Comparison of ENCODE assay signal across 8 mouse cellular contexts in the genomic region with DNA sequence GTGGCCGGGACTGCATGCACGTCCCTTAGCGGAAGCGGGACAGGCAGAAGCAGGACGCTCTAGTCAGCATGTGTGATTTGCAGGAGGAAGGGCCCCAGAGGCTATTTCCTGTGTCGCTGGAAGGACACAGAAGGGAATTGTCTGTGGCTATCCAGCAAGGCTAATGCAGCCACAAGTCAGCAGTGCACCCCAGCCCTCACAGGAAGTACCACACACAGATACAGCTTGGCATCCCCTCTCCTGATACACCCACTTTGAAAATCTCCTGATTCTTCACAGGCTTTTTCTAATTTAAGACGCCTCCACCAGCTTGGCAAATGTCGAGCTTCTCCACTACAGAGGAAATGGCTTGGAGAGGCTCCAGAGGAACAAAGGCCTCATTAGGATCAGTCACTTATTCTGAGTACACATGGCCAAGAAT.
DNase-seq lines count a peak whose midpoint lies in the region; ATAC-seq and TF ChIP-seq lines count a peak whose summit lies in the region.

No protein-coding gene starts in this region.

- peak overlapping the region; percentile 17; the same call in 1 of the 2 replicates for H3K4me2 ChIP-seq in heart, embryonic 14.5 days (ENCODE audit: low read length)
- no peak overlapping the region for H3K4me2 ChIP-seq in kidney, embryonic 14.5 days (replicated peaks; ENCODE audit: low read depth, low read length)
- H3K4me2 ChIP-seq in limb, embryonic 11.5 days (ENCODE audit: low read depth, severe bottlenecking): no peak overlapping the region
- H3K4me2 ChIP-seq in stomach, embryonic 14.5 days (replicated peaks; ENCODE audit: low read depth, low read length): no peak overlapping the region

- H3K9me3 ChIP-seq in forebrain, embryonic 10.5 days: no peaks in the 10 kb centered on the region
- no peaks in the 10 kb centered on the region for H3K9me3 ChIP-seq in heart, embryonic 14.5 days (ENCODE audit: control insufficient read depth, low read length)
- no peaks in the 10 kb centered on the region for H3K9me3 ChIP-seq in kidney, embryonic 14.5 days (ENCODE audit: control insufficient read depth, low read length)
- H3K9me3 ChIP-seq in limb, embryonic 11.5 days (ENCODE audit: control insufficient read depth, low read length): no peaks in the 10 kb centered on the region
- H3K9me3 ChIP-seq in stomach, embryonic 14.5 days (ENCODE audit: control insufficient read depth, low read depth, low read length): no peaks in the 10 kb centered on the region

- TF ChIP-seq CTCF in spleen, adult 2 months (IDR thresholded peaks at IDR 0.05; ENCODE audit: extremely low read depth, insufficient read depth, insufficient read length, insufficient replicate concordance): no peak

- H3K27me3 ChIP-seq in spleen, adult 2 months (ENCODE audit: control insufficient read depth, insufficient read depth, low read length): no peaks in the 10 kb centered on the region
- no peaks in the 10 kb centered on the region for H3K27me3 ChIP-seq in forebrain, embryonic 10.5 days (ENCODE audit: poor library complexity, severe bottlenecking)
- no peaks in the 10 kb centered on the region for H3K27me3 ChIP-seq in heart, embryonic 14.5 days (ENCODE audit: control insufficient read depth, insufficient read depth, low read length)
- H3K27me3 ChIP-seq in kidney, embryonic 14.5 days (ENCODE audit: control insufficient read depth, insufficient read depth, low read length): no peaks in the 10 kb centered on the region
- H3K27me3 ChIP-seq in limb, embryonic 11.5 days (ENCODE audit: control insufficient read depth, insufficient read depth, low read length): no peaks in the 10 kb centered on the region
- H3K27me3 ChIP-seq in stomach, embryonic 14.5 days (ENCODE audit: control insufficient read depth, insufficient read depth, low read length): no peaks in the 10 kb centered on the region

- ATAC-seq in heart, embryonic 14.5 days (ENCODE audit: insufficient number of reproducible peaks, insufficient read depth, low FRiP score, low read depth): peak; percentile 67
- peak; percentile 28; the same call in 1 of the 2 replicates for ATAC-seq in kidney, embryonic 14.5 days (ENCODE audit: low FRiP score, low TSS enrichment)
- ATAC-seq in limb, embryonic 11.5 days (ENCODE audit: insufficient number of reproducible peaks, low FRiP score, low TSS enrichment, low read depth): no peak
- peak; percentile 38; the same call in 1 of the 2 replicates for ATAC-seq in stomach, embryonic 14.5 days (ENCODE audit: insufficient number of reproducible peaks, insufficient read depth, low FRiP score, low read depth)

- no peak overlapping the region for H3K4me3 ChIP-seq in spleen, adult 2 months (ENCODE audit: extremely low read depth, insufficient read depth, insufficient read length)
- no peak overlapping the region for H3K4me3 ChIP-seq in forebrain, embryonic 10.5 days
- no peak overlapping the region for H3K4me3 ChIP-seq in heart, embryonic 14.5 days (ENCODE audit: control insufficient read depth in 1 of 2, insufficient read depth in 1 of 2, low read depth in 1 of 2, low read length in 2 of 2)
- H3K4me3 ChIP-seq in kidney, embryonic 14.5 days (ENCODE audit: low read length): no peak overlapping the region
- no peak overlapping the region for H3K4me3 ChIP-seq in limb, embryonic 11.5 days (ENCODE audit: low read depth, low read length)
- no peak overlapping the region for H3K4me3 ChIP-seq in stomach, embryonic 14.5 days (ENCODE audit: low read depth, low read length)

- TF ChIP-seq POLR2A in spleen, adult 2 months (IDR thresholded peaks at IDR 0.05; ENCODE audit: low read depth, low read length): no peak

- H3K27ac ChIP-seq in spleen, adult 2 months (ENCODE audit: insufficient read depth, low read length): peak overlapping the region; percentile 55; the same call in 1 of the 2 replicates
- H3K27ac ChIP-seq in forebrain, embryonic 10.5 days: peak overlapping the region; percentile 73
- H3K27ac ChIP-seq in heart, embryonic 14.5 days (replicated peaks in 1 of 2; ENCODE audit: control insufficient read depth in 1 of 2, insufficient read depth in 1 of 2, low read depth in 2 of 2, low read length in 2 of 2): peak overlapping the region; percentile 80 to 88
- peak overlapping the region; percentile 82; the same call in 1 of the 2 replicates for H3K27ac ChIP-seq in kidney, embryonic 14.5 days (ENCODE audit: low read depth, low read length)
- no peak overlapping the region for H3K27ac ChIP-seq in limb, embryonic 11.5 days (replicated peaks; ENCODE audit: low read depth, low read length)
- peak overlapping the region; percentile 48; the same call in 1 of the 2 replicates for H3K27ac ChIP-seq in stomach, embryonic 14.5 days (ENCODE audit: low read length)

- DNase-seq in spleen, adult 2 months (ENCODE audit: low read depth in 1 of 2, low spot score in 2 of 2): no peak
- no peak for DNase-seq in spleen, postnatal 14 days (ENCODE audit: low spot score in 2 of 2)
- no peak for DNase-seq in forebrain, embryonic 10.5 days (ENCODE audit: extremely low spot score, low spot score)
- DNase-seq in limb, embryonic 11.5 days (ENCODE audit: low spot score): peak; percentile 57
- DNase-seq in mesoderm, embryonic 11.5 days (ENCODE audit: low read depth, low spot score): peak; percentile 54

- 0 out of 2 replicates have a peak, but pooled peaks cover 2% of the 10 kb centered on the region for H3K4me1 ChIP-seq in spleen, adult 2 months (ENCODE audit: control insufficient read depth, insufficient read depth, insufficient read length)
- H3K4me1 ChIP-seq in forebrain, embryonic 10.5 days: peaks cover 24% of the 10 kb centered on the region
- H3K4me1 ChIP-seq in heart, embryonic 14.5 days (ENCODE audit: control insufficient read depth in 2 of 2, insufficient read depth in 2 of 2, low read length in 2 of 2): peaks cover 17 to 21% of the 10 kb centered on the region in 2 experiments
- H3K4me1 ChIP-seq in kidney, embryonic 14.5 days (ENCODE audit: control insufficient read depth, insufficient read depth, low read length): peaks cover 28% of the 10 kb centered on the region
- peaks cover 9% of the 10 kb centered on the region; the same call in 1 of the 2 replicates for H3K4me1 ChIP-seq in limb, embryonic 11.5 days (ENCODE audit: control insufficient read depth, insufficient read depth, low read length)
- H3K4me1 ChIP-seq in stomach, embryonic 14.5 days (ENCODE audit: control insufficient read depth, insufficient read depth, low read length): peaks cover 18% of the 10 kb centered on the region; the same call in 1 of the 2 replicates

- 6% methylated on average over 8 of the region's 8 CpGs for WGBS in spleen, adult 2 months
- 35% methylated on average over 8 of the region's 8 CpGs for WGBS in forebrain, embryonic 10.5 days
- 26% methylated on average over 8 of the region's 8 CpGs for WGBS in heart, embryonic 14.5 days
- 12% methylated on average over 8 of the region's 8 CpGs for WGBS in kidney, embryonic 14.5 days
- WGBS in limb, embryonic 11.5 days: 10% methylated on average over 8 of the region's 8 CpGs
- 29% methylated on average over 8 of the region's 8 CpGs for WGBS in stomach, embryonic 14.5 days

- H3K9ac ChIP-seq in heart, embryonic 14.5 days (ENCODE audit: low read length): no peak overlapping the region; the same call in 1 of the 2 replicates
- no peak overlapping the region for H3K9ac ChIP-seq in kidney, embryonic 14.5 days (ENCODE audit: low read depth, low read length)
- H3K9ac ChIP-seq in limb, embryonic 11.5 days (ENCODE audit: low read length): no peak overlapping the region
- H3K9ac ChIP-seq in stomach, embryonic 14.5 days (replicated peaks; ENCODE audit: low read depth, low read length): no peak overlapping the region

- H3K36me3 ChIP-seq in spleen, adult 2 months (ENCODE audit: control insufficient read depth, insufficient read depth, low read length): no peaks in the 10 kb centered on the region
- H3K36me3 ChIP-seq in forebrain, embryonic 10.5 days (replicated peaks): no peaks in the 10 kb centered on the region
- H3K36me3 ChIP-seq in heart, embryonic 14.5 days (ENCODE audit: control insufficient read depth, insufficient read depth, low read length): no peaks in the 10 kb centered on the region
- no peaks in the 10 kb centered on the region for H3K36me3 ChIP-seq in kidney, embryonic 14.5 days (ENCODE audit: control insufficient read depth, insufficient read depth, low read length)
- no peaks in the 10 kb centered on the region for H3K36me3 ChIP-seq in limb, embryonic 11.5 days (ENCODE audit: control insufficient read depth, insufficient read depth, low read length)
- H3K36me3 ChIP-seq in stomach, embryonic 14.5 days (ENCODE audit: control insufficient read depth, insufficient read depth, low read length): no peaks in the 10 kb centered on the region

Comparison
In these comparisons a context has a peak if more than half of its experiments do, and no peak if none do; other contexts are left out.
1. DNase-seq: peak in limb, embryonic 11.5 days (single experiment) and mesoderm, embryonic 11.5 days (single experiment); none in spleen, adult 2 months (0 of 2), spleen, postnatal 14 days (0 of 2) and forebrain, embryonic 10.5 days (single experiment).